Mouse (Mus musculus): ENCODE measurements around the gene Ccdc12.
A peak's percentile ranks its signal among the peaks of the same experiment; 100 is the strongest.

Gene Ccdc12

GRCm38 (mm10) chr9:110701114-110702032 lies 45.1 kb downstream of the Ccdc12 start:
- DNase-seq (ENCODE audit: inconsistent age in 2 of 2, low spot score in 1 of 2) = no peak

- DNase-seq (ENCODE audit: inconsistent age in 2 of 2, low spot score in 1 of 2) = peak in 1 of 2 experiments; percentile 58
Measured at GRCm38 (mm10) chr9:110702848-110703247, 46.5 kb downstream of the Ccdc12 start.

- DNase-seq (ENCODE audit: inconsistent age in 2 of 2, low spot score in 1 of 2) = no peak
Measured at GRCm38 (mm10) chr9:110703951-110704350, 47.6 kb downstream of the Ccdc12 start.

DNA sequence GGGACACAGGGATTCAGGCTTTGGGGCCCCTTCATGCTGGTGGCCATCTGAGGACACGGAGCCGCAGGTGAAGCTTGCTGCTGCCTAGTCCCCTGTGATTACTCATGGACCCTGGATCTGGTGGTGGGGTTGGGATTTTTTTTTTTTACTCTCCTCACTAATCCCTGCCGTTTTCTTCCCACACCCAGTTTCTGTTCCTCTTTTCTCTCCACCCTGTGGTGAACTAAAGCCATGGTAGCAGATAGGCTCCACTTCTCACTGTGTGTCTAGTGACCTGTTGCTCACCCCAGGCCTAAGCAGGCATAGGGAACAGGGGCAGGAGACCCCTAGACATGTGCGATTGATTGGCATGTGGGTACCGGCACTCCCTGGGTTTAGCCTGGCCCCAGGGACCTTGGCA lies 50.5 kb downstream of the Ccdc12 start:
- DNase-seq (ENCODE audit: inconsistent age in 2 of 2, low spot score in 1 of 2) = no peak

DNA sequence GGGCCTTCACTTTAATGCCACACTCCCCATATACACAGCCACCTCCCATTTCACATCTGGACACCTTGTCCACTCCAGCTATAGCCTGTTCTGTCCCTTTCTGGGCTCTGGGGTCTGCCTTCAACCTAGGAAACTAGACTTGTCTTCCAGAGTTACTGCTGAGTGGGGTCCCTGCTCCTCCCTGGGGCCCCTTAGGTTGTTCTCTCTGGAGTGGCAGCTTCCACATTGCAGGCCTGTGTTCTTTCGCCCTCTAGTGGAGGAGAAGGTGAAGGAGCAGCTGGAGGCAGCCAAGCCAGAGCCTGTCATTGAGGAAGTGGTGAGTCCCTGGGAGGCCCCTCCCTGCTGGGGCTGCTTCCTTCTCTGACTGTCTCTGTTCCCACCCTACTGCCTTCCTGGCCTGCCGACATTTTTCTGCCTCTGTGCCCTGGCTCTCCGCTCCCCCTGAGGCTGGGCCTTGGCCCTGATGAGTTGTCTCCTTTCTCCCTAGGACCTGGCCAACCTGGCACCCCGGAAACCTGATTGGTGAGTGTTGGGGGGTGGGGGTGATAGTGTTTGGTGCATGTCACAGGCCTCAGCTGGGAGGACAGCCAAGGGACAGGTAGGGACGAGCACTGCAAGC lies 53.4 kb downstream of the Ccdc12 start:
- peak; percentile 79 to 92 for DNase-seq (ENCODE audit: inconsistent age in 2 of 2, low spot score in 1 of 2)

DNA sequence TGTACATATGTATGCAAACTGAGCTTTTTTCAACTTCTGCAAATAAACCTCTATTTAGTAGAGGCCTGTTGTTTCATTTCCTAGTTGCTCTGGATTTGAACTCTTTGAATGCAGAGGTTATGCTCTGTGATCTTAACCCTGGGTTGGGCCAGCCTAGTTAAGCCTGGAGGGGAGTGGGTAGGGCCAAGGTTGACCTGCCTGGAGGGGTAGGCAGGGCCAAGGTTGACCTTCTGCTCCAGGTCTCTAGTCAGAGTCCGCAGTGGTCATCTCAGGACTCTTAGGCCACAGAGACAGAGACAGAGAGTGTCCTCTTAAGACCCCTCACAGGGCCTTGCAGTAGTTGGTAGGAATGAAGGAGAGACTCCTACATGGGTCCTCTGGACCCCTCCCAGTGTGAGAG lies 55.2 kb downstream of the Ccdc12 start:
- DNase-seq (ENCODE audit: inconsistent age in 2 of 2, low spot score in 1 of 2) = no peak

DNA sequence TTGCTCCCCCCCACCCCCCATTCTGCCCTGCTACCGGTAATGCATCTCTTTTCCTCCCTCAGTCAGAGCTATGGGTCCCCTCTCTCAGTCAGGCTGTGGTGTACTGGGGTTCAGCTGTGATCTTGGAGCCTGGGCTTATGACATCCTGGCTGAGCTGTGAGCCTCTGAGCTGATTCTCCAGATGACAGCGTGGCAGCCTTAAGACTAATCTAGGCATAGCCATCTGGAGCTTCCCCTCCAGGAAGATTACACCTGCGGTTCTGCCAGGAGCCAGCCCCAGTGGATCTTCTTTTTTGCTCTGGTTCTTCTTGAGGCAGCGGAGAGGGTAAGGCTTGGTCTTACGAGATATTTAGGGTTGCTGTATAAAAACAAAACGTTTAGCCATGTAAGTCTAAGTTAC lies 55.7 kb downstream of the Ccdc12 start:
- DNase-seq (ENCODE audit: inconsistent age in 2 of 2, low spot score in 1 of 2) = no peak

GRCm38 (mm10) chr9:110712545-110712944 lies 56.2 kb downstream of the Ccdc12 start:
- DNase-seq (ENCODE audit: inconsistent age in 2 of 2, low spot score in 1 of 2) = no peak

GRCm38 (mm10) chr9:110713389-110713788 lies 57.1 kb downstream of the Ccdc12 start:
- no peak for DNase-seq (ENCODE audit: inconsistent age in 2 of 2, low spot score in 1 of 2)

DNA sequence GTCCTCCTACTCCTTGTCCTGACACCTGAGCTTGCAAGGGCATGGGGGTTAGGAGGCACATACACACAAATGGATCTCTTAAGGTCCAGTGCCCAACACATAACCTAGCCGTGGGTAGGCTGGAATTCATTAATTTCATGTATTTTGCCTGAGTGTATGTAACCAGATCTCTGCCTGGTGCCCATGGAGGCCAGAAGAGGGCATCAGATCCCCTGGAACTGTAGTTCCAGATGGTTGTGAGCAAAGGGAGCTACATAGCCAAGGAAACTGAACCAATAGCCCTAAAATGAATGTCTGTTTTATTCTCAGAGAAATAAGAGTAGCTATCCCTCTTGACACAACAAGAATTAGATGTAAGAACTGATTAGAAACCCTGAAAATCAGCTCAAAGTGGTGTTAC lies 59.1 kb downstream of the Ccdc12 start:
- DNase-seq (ENCODE audit: inconsistent age in 2 of 2, low spot score in 1 of 2) = no peak

DNA sequence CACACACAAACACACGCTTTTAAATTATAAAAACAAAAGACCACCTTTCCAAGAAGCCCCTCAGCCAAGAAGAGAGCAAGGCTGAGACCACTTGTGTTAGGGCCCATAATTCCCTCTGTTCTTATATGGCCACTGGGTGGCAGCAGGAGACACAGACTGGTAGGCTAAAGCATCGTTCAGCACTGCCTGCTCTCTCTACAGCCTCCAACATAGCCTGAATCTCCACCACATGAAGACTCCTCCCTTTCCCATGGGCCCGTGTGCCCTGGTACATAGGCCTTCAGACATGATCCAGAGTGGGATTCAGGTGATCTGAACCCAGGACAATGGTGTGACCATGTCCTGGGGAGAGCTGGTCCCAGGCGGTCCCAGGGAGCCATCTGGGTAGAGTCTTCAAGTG lies 60.5 kb downstream of the Ccdc12 start:
- DNase-seq (ENCODE audit: inconsistent age in 2 of 2, low spot score in 1 of 2) = peak; percentile 52 to 77

- no peak for DNase-seq (ENCODE audit: inconsistent age in 2 of 2, low spot score in 1 of 2)
Measured at GRCm38 (mm10) chr9:110718071-110718470, 61.8 kb downstream of the Ccdc12 start.

DNA sequence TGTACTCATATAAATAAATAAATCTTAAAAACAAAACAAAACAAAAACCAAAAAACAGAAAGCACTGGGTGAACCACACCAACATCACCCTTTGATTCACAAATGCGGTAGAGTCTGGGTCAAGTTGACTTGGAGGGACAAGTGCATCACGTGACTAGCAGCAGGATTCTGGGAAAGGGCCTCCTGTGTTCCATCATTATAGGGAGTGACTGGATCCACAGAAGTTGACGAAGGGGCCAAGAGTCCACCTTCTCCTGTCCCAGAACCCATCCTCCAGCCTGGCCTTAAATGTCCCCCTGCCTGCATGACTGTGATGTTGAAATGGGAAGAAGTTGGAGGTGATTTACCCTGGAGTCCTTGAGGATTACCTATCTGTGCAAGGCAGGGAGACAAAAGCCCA lies 62.5 kb downstream of the Ccdc12 start:
- no peak for DNase-seq (ENCODE audit: inconsistent age in 2 of 2, low spot score in 1 of 2)

GRCm38 (mm10) chr9:110719977-110720376 lies 63.7 kb downstream of the Ccdc12 start:
- DNase-seq (ENCODE audit: inconsistent age in 2 of 2, low spot score in 1 of 2) = no peak

- DNase-seq (ENCODE audit: inconsistent age in 2 of 2, low spot score in 1 of 2) = no peak
Measured at GRCm38 (mm10) chr9:110722060-110722459, 65.8 kb downstream of the Ccdc12 start.

GRCm38 (mm10) chr9:110725721-110726135 lies 69.4 kb downstream of the Ccdc12 start:
- DNase-seq (ENCODE audit: inconsistent age in 2 of 2, low spot score in 1 of 2) = peak; percentile 52 to 80

DNA sequence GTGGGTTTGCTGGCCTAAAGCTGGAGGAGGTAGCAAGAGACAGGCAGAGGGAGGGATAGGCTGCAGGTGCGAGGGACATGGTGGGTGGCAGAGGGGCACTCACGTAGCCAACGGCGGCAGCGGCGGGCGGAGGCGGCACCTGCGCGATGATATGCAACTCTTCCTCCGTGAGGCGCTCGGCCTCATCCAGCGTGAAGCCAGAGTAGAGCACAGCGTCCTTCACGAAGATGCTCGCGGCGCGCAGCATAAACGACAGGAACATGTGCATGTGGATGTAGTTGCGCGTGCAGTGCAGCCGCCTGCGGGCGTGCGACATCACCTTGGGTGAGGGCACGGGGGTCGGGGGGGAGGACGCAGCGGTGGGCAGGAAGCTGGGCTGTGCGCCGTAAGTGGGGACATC lies 70.6 kb downstream of the Ccdc12 start:
- no peak for DNase-seq (ENCODE audit: inconsistent age in 2 of 2, low spot score in 1 of 2)

DNA sequence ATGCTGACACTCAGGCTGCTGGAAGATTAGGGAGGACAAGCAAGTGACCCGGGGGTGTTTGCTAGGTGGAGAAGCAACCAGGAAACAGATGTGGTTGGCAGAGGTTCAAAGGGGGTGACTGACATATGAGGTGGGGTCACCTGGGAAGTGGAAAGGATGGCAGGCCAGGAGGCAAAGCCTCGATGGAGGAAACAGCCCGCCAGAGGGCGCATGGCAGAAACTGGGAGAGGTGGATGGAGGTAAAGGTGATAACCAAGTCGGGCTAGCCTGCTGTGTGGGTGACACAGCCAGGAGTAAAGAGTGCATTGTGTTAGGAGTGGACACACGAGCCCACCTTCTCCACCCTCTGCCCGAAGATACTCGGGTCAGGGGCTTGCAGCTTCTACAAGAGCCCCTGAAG lies 73.5 kb downstream of the Ccdc12 start:
- peak in 1 of 2 experiments; percentile 67 for DNase-seq (ENCODE audit: inconsistent age in 2 of 2, low spot score in 1 of 2)

- DNase-seq (ENCODE audit: inconsistent age in 2 of 2, low spot score in 1 of 2) = no peak
Measured at GRCm38 (mm10) chr9:110731859-110732258, 75.6 kb downstream of the Ccdc12 start.

DNA sequence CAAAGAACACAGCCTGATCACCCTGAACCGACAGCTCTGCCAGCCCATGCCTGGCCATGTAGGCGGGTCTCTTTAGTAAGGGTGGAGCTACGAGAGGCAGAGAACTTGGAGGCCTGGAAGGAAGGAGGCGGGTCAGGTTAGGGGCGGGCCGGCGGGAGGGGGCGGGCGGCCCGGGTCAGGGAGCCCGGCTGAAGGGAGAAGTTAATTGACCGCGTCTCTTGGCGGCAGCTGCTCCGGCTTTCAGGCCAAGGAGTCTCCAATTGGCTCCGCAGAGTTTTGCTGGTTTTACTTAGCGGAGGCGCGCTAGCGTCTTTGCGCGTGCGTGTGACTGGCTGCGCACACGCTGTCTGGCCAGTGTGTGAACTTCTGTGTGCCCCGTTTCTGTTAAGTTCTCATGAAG lies 76.3 kb downstream of the Ccdc12 start:
- DNase-seq (ENCODE audit: inconsistent age in 2 of 2, low spot score in 1 of 2) = peak; percentile 83 to 90

- no peak for DNase-seq (ENCODE audit: inconsistent age in 2 of 2, low spot score in 1 of 2)
Measured at GRCm38 (mm10) chr9:110733102-110733501, 76.8 kb downstream of the Ccdc12 start.

DNA sequence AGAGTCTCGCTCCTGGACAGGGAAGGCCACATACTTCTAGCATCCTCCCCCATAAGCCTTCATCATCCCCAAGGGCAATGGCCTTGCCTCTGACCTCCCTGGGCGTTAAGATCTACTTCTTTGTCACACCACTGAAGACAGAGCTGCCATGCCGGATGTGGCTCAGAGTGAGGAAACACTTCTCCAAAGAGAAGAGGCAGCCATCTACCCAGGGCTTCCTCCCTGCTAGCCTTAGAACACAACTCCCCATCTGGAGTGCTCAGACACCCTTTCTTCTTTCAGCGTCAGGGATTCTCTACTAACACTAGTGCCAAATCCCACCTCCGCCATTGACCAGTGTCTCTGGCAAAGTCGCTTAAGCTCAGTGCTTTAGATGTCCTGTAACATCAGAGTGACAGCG lies 77.9 kb downstream of the Ccdc12 start:
- no peak for DNase-seq (ENCODE audit: inconsistent age in 2 of 2, low spot score in 1 of 2)

Data from adrenal gland, adult (tissue).